Mouse (Mus musculus): Measurements from ENCODE around the gene Atf6. TPM values are rescaled to one million over a fixed set of nuclear protein-coding genes. Genes with fewer than 3 reads are reported as not detected.

The Atf6 gene
- total RNA-seq, 1 experiment from 2014 or later: 47.7 TPM

Other genes with a start within 250 kb of the Atf6 start
- gene Olfml2b, start 223.2 kb downstream of the Atf6 start, total RNA-seq (2017): 1.5 and 2.1 TPM in 2 replicates
- 0.58 TPM in 1 of 2 replicates, not detected in the other for gene Gm26620, start 17.3 kb upstream of the Atf6 start, total RNA-seq (2017)
- 6.9 and 8.8 TPM in 2 replicates for gene Dusp12, start 17.8 kb upstream of the Atf6 start, total RNA-seq (2017)
- gene Fcrlb, start 45.2 kb upstream of the Atf6 start, total RNA-seq (2017): 0.98 and 1.4 TPM in 2 replicates
- 255 and 258 TPM in 2 replicates for gene Fcrla, start 59.8 kb upstream of the Atf6 start, total RNA-seq (2017)
- 136 and 145 TPM in 2 replicates for gene Fcgr2b, start 108.8 kb upstream of the Atf6 start, total RNA-seq (2017)
- gene Fcgr4, start 151.1 kb upstream of the Atf6 start, total RNA-seq (2017): 134 TPM in 2 replicates
- gene Fcgr3, start 197.2 kb upstream of the Atf6 start, total RNA-seq (2017): 682 and 697 TPM in 2 replicates
- gene Cfap126, start 246.1 kb upstream of the Atf6 start, total RNA-seq (2017): not detected in 2 replicates